Mouse (Mus musculus) urinary bladder, postnatal 36 days (tissue): Measurements from ENCODE around the gene Spats2.
"Not testable (repeated sequence)": the region's sequence is repeated elsewhere in the genome, so short reads cannot be mapped to it uniquely, and the experiment has no call there.

Experiments used
- DNase-seq, 2 experiments: peaks; one replicate each; pipeline ENCODE4 v3.0.0; 2022; ENCODE audit warnings: low spot score in 2 of 2, mixed read lengths in 1 of 2

Spats2 gene

GRCm38 (mm10) chr15:99138389-99138788 is 12.7 kb downstream of the Spats2 start:
- DNase-seq: no peak

DNA sequence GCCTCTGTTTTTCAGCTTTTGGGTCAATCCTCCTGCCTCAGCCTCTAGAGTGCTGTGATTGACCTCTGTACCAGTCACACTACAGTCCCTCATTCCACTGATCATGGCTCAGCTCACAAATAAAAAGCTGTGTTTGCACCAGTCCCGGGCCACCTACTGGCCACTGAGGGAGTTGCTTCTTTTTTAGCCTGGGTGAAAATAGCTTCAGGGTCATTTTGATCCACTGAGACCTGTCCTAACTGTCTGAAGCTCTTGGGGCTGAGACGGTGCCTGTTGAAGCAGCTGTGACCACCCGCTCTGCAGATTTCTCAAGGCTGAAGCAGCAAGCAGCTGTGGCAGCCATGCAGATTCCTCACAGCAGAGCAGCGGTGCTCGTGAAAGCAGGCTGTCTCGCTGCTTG is 14.0 kb downstream of the Spats2 start:
- no peak for DNase-seq

GRCm38 (mm10) chr15:99150516-99150915 is 24.8 kb downstream of the Spats2 start:
- no peak for DNase-seq

- no peak for DNase-seq
Measured at GRCm38 (mm10) chr15:99151324-99151723, 25.6 kb downstream of the Spats2 start.

- DNase-seq: no peak
Measured at GRCm38 (mm10) chr15:99153466-99153865, 27.8 kb downstream of the Spats2 start.

DNA sequence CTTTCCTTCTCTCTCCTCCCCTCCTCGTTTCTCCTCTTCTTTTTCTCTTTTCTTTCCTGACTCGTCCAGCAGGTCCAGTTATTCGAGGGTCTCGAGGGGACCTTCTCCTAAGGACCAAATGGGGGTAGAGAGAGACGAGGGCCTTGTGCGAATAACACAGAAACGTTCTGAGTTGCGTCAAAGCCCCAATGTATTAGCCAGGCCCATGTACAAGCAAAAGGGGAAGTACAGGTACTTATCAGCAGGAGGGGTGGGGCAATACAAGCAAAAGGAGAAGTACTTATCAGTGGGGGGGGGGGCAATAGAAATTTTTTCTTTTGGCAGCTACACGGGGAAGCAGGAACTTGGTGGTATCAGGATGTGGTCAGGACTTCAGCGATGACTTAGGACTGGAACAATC is 28.8 kb downstream of the Spats2 start:
- DNase-seq: not testable (repeated sequence)

DNA sequence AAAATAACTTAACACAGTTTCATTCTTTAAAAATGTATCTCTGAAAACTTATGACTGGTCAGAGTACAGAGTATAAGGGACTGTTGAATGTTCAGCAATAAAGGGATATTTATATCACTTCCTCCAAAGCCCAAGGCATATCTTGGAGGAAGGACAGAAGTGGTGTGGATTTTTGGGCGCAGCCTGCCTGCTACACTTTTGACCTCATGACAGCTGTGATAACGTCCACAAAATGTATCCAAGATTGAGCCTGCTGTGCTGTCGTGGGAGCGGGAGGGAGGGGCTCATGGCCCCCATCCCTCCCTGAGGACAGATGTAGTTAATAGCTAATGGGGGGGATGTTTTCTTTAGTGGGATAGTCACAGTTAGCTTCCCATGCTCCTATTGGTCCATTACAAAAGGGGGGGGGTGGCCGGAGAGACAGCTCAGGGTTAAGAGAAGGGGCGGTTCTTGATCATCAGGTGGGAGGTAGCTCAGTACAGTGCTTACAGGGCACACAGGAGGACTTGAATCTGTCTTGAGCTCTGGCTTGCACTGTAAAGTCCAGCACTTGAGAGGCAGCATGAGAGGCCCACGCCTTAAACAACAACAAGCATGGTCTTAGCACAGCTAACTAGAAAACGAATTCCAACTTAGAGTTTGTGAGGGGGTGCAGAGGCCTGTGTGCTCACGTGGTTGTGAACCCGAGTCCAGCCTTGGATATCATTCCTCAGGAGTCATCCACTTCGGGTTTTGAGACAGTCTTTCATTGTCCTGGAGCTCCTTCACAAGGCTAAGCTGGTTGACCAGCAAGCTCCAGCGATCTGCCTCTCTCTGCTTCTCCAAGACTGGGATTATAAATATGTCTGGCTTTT is 38.0 kb downstream of the Spats2 start:
- DNase-seq: no peak

DNA sequence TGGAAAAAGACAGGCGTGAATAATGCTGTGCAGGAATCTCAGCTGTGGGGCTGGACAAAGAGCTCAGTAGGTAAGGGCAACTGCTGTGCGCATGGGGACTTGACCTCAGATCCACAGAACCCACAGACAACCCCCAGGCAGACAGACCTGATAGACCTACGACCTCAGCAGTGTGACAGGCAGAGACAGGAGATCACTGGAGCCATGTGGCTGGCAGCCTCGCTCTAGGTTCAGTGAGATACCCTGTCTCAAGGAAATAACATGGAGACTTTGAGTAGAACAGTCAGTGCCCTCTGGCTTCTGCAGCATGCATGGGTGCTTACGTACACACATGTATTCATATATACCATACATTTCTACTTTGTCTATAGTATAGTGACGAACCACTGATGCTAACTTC is 46.4 kb downstream of the Spats2 start:
- no peak for DNase-seq

- DNase-seq: no peak
Measured at GRCm38 (mm10) chr15:99179639-99180038, 53.9 kb downstream of the Spats2 start.

DNA sequence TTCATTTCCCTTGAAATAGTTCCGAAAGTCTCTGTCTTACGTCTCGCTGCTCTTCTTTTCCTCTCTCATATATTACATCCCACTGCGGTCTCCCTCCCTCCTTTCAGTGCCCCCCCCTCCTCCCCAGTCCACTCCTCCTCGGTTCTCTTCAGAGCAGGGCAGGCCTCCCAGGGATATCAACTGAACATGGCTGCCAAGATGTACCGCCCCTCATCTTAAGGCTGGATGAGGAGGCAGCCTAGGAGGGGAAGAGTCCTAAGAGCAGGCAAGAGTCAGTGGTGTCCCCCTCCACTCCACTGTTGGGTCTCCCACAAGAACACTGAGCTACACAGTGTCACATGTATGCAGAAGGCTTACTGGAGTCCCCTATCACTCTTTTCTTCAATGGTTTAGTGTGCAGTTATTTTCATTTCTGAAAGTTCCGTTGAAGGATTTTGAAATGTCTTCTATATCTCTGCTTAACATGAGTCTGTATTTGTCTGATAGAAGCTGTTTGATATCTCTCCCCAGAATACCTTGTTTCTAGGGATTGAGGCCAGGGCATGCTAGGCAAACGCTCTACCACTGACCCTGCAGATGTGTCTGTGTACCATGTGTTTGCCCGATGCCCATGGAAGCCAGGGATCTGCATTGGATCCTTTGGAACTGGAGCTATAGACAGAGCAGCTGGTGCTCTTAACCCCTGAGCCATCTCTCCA is 58.6 kb downstream of the Spats2 start:
- no peak for DNase-seq

DNA sequence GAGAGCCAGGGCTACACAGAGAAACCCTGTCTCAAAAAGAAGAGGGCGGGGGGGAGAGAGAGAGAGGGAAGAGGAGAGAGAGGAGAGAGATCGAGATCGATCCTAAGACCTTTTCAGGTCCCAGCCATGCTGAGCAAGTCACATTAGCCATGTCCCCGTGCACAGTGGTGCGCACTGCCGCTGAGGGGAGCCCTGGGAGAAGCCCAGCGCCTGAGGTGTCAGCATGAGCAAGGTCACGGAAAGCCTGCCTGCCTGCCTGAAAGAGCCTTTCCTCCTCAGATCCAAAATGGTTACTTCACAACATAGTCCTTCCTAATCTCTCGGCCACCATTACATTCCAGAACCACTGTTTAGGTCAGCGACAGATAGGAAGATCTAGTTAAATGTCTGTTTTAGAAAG is 68.6 kb downstream of the Spats2 start:
- no peak for DNase-seq

GRCm38 (mm10) chr15:99195043-99195442 is 69.3 kb downstream of the Spats2 start:
- no peak for DNase-seq

- peak; percentile 15 to 18 for DNase-seq
Measured at GRCm38 (mm10) chr15:99198761-99199160, 73.0 kb downstream of the Spats2 start.

GRCm38 (mm10) chr15:99205959-99206358 is 80.2 kb downstream of the Spats2 start:
- no peak for DNase-seq

DNA sequence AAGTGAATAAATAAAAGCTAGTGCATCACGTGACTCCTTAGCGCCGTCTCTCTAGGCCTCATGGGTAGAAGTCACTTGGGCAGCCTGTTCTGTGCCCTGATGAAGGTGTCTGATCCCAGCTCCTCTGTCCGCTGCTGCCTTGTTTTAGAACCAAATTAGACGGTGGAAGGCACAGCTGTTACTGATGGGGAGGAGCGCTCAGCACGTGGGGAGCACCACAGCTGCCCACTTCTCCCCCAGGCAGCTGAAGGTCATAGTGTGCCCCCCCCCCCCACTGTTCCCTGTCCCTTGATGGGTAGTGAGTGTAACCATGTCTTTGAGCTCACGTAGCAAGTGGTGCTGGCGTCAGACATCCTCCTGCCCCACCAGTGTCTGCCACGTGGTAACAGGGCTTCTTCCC is 87.5 kb downstream of the Spats2 start:
- no peak for DNase-seq

GRCm38 (mm10) chr15:99214941-99215340 is 89.2 kb downstream of the Spats2 start:
- no peak for DNase-seq

DNA sequence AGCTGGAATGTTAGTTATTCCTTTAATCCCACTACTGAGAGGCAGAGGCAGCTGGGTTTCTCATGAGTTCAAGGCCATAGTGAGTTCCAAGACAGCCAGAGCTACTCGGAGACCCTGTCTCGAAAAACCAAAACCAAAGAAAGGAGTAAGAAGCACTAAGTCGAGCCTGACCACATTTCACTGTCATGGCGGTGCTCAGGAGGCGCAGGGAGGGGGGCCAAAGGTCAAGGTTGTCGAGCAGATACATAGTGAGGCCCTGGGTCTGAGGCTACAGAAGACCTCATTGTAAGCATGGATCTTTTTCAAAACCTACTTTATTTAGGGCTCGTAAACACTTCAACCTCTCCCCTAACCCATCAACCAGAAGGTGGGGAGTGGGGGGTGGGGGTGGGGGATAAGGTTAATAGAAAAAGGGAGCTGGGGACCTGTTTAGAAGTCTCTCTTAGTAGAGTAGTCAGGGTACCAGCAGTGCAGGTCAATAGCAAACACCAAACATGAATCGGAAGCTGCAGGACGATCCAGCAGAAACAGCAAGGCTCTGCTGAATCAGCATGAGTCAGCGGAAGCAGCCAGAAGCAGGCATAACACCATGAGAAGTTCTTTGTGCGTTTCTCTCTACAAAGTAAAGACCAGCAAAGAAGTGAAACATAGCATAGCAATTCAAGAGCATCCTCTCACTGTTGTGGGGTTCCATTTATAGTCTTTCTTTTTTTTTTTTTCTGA is 90.2 kb downstream of the Spats2 start:
- DNase-seq: no peak

DNA sequence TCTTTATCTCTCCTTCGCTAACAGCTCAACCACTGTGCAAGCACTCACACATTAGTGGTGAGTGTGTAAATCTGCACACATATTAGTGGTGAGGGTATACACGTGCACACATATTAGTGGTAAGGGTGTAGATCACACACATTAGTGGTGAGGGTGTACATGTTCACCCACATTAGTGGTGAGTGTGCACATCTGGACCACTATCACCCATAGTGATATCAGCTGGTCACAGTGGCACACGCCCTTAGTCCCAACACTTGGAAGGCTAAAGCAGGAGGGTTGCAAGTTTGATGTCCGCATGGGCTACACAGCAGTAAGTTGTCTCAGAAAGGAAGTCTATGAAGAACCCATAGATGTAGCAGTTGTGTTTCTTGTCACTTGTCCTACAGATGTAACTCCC is 91.9 kb downstream of the Spats2 start:
- DNase-seq: no peak

DNA sequence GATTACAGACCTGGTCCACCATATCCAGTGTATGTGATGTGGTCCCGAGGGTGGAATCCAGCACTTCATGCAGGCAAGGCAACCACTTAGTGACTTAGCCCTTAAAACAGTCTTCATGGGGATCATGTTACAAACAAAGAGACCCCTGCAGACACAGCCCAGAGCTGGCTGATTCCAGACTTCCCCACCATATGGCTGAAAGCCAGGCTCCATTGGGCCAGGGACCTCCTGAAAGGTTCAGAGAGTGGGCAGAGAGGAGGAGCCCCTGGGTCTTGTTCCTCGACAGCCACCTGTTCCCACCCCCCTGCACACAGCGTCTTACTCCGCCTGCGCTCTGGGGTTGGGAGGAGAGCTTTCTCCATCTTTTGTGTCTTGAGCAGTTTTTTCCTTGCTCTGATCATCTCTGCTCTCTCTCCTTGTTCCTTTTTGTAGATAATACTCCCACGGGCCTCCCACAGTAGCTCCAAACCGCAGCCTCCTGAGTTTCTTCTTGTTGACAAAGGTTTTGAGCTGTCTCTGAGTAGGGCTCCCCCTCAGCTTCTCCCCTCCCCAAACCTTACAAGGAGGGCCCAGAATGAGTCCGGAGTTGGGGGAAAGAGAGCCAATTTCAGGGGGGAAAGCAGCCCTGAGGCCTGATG is 95.7 kb downstream of the Spats2 start:
- no peak for DNase-seq

- DNase-seq: no peak
Measured at GRCm38 (mm10) chr15:99222794-99223584, 97.3 kb downstream of the Spats2 start.

- peak; percentile 16 to 28 for DNase-seq
Measured at GRCm38 (mm10) chr15:99223585-99224207, 98.0 kb downstream of the Spats2 start.
